Mouse (Mus musculus): ENCODE data around the gene Plekhg3.

DNA sequence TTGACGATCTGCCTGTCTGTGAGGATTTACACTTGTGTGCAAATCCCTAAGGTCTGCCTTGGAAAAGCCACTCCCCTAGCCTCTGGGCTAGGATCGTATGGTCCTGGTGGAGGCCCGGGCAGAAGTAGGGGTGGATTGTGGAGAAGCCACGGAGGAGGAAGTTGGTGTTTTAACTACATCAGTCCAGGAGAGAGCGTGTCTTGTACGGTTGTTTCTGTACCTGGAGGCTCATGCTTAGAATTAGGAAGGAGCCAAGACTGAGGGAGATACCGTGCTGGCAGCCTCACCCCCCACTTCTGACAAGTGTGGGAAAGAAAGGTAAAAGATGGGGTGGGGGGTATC, 17.4 kb downstream of the Plekhg3 start:
- TF ChIP-seq CTCF (conservative IDR thresholded peaks at IDR 0.05; ENCODE audit: insufficient read depth, insufficient read length, low read depth, low read length) (no peak), POLR2A (IDR thresholded peaks at IDR 0.05; ENCODE audit: low read depth, low read length) (no peak)

Data from kidney, adult 2 months (tissue).